Mouse (Mus musculus) lung, embryonic 14.5 days (tissue): ENCODE measurements around the gene Tma7. TPM values are rescaled to one million over a fixed set of nuclear protein-coding genes. Genes with fewer than 3 reads are reported as not detected.

ENCODE experiments used
- ATAC-seq: fragments of 200-750 bp; cut with Nextera tagmentation; 2 replicates; pipeline ENCODE4 v1.8.0; 2017; ENCODE audit warnings: mild to moderate bottlenecking, moderate TSS enrichment, moderate library complexity; ENCODE audit not compliant: insufficient read depth
- DNase-seq: peaks from one replicate; pipeline ENCODE4 v3.0.0-alpha.2; 2015
- H3K27ac ChIP-seq: fragments of 300-500 bp; sonication (generic); 2 replicates; pipeline ENCODE4 v1.5.1; 2014; ENCODE audit warnings: low read depth, mild to moderate bottlenecking, moderate library complexity
- H3K27me3 ChIP-seq: fragments of 300-500 bp; sonication (generic); 2 replicates; pipeline ENCODE4 v1.6.1; 2014; ENCODE audit warnings: low read length, control low read depth; ENCODE audit not compliant: insufficient read depth
- H3K36me3 ChIP-seq: fragments of 300-500 bp; sonication (generic); 2 replicates; pipeline ENCODE4 v1.6.1; 2014; ENCODE audit warnings: control low read depth; ENCODE audit not compliant: insufficient read depth
- H3K4me1 ChIP-seq: fragments of 300-500 bp; sonication (generic); 2 replicates; pipeline ENCODE4 v1.6.1; 2014; ENCODE audit warnings: antibody characterized with exemption, control low read depth; ENCODE audit not compliant: insufficient read depth
- H3K4me2 ChIP-seq: fragments of 300-500 bp; sonication (generic); 2 replicates; pipeline ENCODE4 v1.6.1; 2014; ENCODE audit warnings: mild to moderate bottlenecking
- H3K4me3 ChIP-seq: fragments of 300-500 bp; sonication (generic); 2 replicates; pipeline ENCODE4 v1.5.1; 2014; ENCODE audit warnings: low read depth, low read length
- H3K9ac ChIP-seq: fragments of 300-500 bp; sonication (generic); 2 replicates; pipeline ENCODE4 v1.6.1; 2014
- H3K9me3 ChIP-seq: fragments of 300-500 bp; sonication (generic); 2 replicates; pipeline ENCODE4 v1.6.1; 2016; ENCODE audit warnings: low read depth, low read length, control low read depth
- CTCF ChIP-seq: IDR thresholded peaks from 2 replicates; pipeline ENCODE4 v1.5.1; 2016; ENCODE audit warnings: antibody characterized with exemption, low read depth
- WGBS: fragments of 180-500 bp; shearing (Covaris S2); extraction: QIAGEN DNeasy Blood & Tissue Kit; methylation state at CpG from one replicate; pipeline ENCODE4 v1.1.7; 2014; 5-methylcytosine and 5-hydroxymethylcytosine counted together
- polyA plus RNA-seq: library from polyadenylated mRNA; unstranded; fragments of >200 nt; fragmentation: Nextera tagmentation; extraction: Ambion mirVana; gene quantifications from 2 replicates; pipeline ENCODE4 v1.2.1, GENCODE M21; 2014

The Tma7 gene
- polyA plus RNA-seq, 1 experiment from 2014 or later: 599 TPM

DNA sequence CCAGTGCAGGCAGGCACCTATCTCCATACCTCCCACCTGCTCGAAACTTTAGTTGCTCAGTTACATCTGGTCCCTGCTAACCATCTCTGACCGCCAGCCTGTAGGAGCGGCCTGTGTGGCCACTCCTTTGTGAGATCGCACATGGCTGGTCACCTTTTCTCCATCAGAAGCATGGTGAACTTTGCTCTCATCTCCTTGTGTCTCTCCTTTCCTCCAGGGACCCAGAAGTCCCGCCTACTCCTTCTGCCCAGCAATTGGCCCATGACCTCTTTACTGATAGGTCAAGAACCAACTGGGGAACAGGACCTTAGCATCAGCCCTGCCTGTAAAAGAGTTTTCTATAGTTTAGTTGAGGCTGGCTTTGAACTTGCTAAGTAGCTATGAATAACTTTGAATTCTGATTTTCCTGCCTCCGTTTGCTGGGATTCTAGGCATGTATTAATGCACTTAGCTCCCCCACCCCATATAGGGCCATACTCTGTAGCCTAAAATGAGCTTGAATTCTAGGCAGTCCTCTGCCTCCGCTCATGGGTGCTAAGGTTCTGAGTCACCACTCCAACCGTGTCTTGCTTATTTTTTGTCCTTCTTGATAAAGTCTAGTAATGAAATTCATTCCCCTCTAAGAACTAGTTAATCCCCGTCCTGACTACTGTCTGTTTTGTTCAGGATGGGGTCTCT is 32.3 kb downstream of the Tma7 start:
- no peak for TF ChIP-seq CTCF
- no peaks in the 10 kb centered on the region for H3K27me3 ChIP-seq
- no peak overlapping the region for H3K4me3 ChIP-seq
- H3K4me2 ChIP-seq: no peak overlapping the region
- ATAC-seq: no peak
- no peak for DNase-seq
- H3K4me1 ChIP-seq: 0 out of 2 replicates have a peak, but pooled peaks cover 4% of the 10 kb centered on the region
- no peaks in the 10 kb centered on the region for H3K9me3 ChIP-seq
- no peak overlapping the region for H3K9ac ChIP-seq
- peaks cover 5% of the 10 kb centered on the region; the same call in 1 of the 2 replicates for H3K36me3 ChIP-seq
- no peak overlapping the region for H3K27ac ChIP-seq
- 77% methylated on average over 9 of the region's 9 CpGs for WGBS

DNA sequence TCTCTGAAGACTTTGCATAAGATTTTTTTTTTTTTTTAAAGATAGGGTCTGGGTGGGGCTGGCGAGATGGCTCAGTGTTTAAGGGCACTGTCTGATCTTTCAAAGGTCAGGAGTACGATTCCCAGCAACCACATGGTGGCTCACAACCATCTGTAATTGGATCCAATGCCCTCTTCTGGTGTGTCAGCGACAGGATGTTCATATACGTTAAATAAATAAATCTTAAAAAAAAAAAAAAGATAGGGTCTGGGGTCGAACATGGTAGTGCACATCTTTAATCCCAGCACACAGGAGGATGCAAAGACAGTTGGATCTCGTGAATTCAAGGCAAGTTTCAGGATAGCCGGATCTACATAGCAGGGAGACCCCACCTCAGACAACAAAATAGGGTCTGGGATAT is 33.1 kb downstream of the Tma7 start:
- Histone ChIP-seq H3K9ac (no peak overlapping the region), H3K27me3 (no peaks in the 10 kb centered on the region), H3K9me3 (no peaks in the 10 kb centered on the region), H3K4me1 (no peaks in the 10 kb centered on the region), H3K4me2 (no peak overlapping the region), H3K36me3 (peaks cover 5% of the 10 kb centered on the region; the same call in 1 of the 2 replicates), H3K4me3 (no peak overlapping the region), H3K27ac (no peak overlapping the region)
- no peak for ATAC-seq
- TF ChIP-seq CTCF: no peak
- 60% methylated on average over 7 of the region's 7 CpGs for WGBS
- no peak for DNase-seq

DNA sequence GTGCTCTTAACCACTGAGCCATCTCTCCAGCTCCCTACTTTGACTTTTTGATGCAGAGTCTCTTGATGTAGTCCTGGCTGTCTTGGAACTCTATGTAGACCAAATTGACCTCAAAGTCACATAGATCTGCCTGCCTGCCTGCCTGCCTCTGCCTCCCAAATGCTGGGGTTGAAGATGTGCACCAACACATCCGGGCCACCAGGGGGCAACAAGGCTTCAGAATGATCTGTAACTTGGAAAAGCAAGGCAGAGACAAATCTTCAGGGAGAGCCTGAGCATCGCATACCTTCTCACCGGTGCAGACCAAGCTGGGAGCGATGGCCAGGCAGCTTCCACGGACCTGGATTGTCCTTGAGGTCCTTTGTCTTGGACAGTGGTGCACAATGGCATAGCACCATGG is 36.1 kb downstream of the Tma7 start:
- no peak overlapping the region for H3K4me3 ChIP-seq
- no peak overlapping the region for H3K27ac ChIP-seq
- ATAC-seq (no peak), DNase-seq (peak; percentile 65)
- H3K4me1 ChIP-seq: 0 out of 2 replicates have a peak, but pooled peaks cover 2% of the 10 kb centered on the region
- no peaks in the 10 kb centered on the region for H3K27me3 ChIP-seq
- no peak overlapping the region for H3K4me2 ChIP-seq
- WGBS: 33% methylated on average over 5 of the region's 5 CpGs
- TF ChIP-seq CTCF: peak; percentile 80
- H3K9me3 ChIP-seq: no peaks in the 10 kb centered on the region
- no peak overlapping the region for H3K9ac ChIP-seq
- H3K36me3 ChIP-seq: peaks cover 3% of the 10 kb centered on the region; the same call in 1 of the 2 replicates

DNA sequence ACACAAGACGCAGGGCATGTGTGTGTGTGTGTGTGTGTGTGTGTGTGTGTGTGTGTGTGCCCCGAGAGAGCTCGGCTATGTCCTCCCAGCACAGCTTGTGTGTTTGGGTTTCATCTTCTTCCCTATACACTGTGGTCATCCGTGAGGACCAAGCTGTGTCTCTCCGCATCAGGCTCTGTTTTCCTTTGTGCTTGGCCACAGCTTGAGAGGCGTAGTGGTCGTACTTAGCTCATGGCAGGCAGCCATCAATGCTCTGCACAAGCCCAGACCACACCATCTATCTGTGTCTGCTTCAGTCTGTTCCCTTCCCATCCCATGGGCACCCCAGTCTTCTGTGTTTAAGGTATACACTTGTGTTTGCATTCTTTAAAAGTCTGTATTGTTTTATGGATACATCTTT is 41.0 kb downstream of the Tma7 start:
- no peak for TF ChIP-seq CTCF
- H3K9ac ChIP-seq: peak overlapping the region; percentile 16
- H3K27ac ChIP-seq: no peak overlapping the region
- no peaks in the 10 kb centered on the region for H3K27me3 ChIP-seq
- peak overlapping the region; percentile 27 for H3K4me2 ChIP-seq
- H3K36me3 ChIP-seq: no peaks in the 10 kb centered on the region
- H3K9me3 ChIP-seq: no peaks in the 10 kb centered on the region
- H3K4me3 ChIP-seq: no peak overlapping the region
- DNase-seq: no peak
- WGBS: 39% methylated on average over 7 of the region's 7 CpGs
- no peak for ATAC-seq
- H3K4me1 ChIP-seq: peaks cover 9% of the 10 kb centered on the region; the same call in 1 of the 2 replicates

DNA sequence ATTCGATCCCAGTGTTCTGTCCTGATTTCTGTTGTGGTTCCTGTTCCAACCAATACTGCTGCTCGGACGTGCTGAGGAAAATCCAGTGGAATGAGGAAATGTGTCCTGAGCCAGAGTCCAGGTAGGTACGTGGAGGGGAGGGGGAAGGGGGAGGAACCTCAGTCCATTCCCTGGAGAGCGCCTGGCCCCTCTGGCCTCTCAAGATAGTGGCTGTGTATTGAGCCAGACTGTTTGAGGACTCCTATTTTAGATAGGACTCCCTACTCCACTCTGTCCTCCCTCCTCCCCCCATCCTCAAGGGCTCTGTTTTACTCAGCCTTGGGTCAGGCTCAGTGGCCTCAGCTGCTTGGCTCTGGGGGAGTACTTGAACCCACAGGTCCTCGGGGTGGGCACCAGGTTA is 41.5 kb downstream of the Tma7 start:
- Histone ChIP-seq H3K36me3 (no peaks in the 10 kb centered on the region), H3K9ac (peak overlapping the region; percentile 16), H3K4me1 (peaks cover 9% of the 10 kb centered on the region; the same call in 1 of the 2 replicates), H3K4me2 (peak overlapping the region; percentile 27), H3K9me3 (no peaks in the 10 kb centered on the region), H3K27me3 (no peaks in the 10 kb centered on the region), H3K27ac (no peak overlapping the region), H3K4me3 (no peak overlapping the region)
- ATAC-seq: 0 out of 2 replicates have a peak, but pooled peaks have one; percentile 16
- no peak for TF ChIP-seq CTCF
- peak; percentile 14 for DNase-seq
- WGBS: 55% methylated on average over 6 of the region's 6 CpGs

DNA sequence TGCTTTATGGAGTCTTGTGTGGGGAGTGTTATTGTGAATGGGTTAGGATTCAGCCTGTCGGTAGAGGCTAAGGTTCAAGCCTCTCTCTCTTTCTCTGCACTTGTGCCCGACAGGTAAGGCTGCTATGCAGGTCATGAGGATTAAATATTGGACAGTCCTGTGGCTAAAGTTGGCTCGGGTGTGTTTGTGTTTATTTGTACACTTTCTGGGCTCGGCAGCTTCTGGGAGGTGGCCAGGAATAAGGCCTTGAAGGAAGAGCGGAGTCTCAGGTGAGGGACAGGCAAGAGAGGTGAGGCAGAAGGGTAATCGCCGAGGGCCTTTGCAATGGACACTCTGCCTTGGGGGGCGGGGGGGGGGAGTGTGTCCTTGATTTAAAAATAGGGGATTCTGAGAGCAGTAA is 42.2 kb downstream of the Tma7 start:
- no peaks in the 10 kb centered on the region for H3K9me3 ChIP-seq
- H3K4me3 ChIP-seq: no peak overlapping the region
- ATAC-seq (no peak), DNase-seq (no peak)
- 63% methylated on average over 8 of the region's 8 CpGs for WGBS
- no peaks in the 10 kb centered on the region for H3K36me3 ChIP-seq
- H3K27ac ChIP-seq: no peak overlapping the region
- TF ChIP-seq CTCF: no peak
- H3K4me1 ChIP-seq: peaks cover 9% of the 10 kb centered on the region; the same call in 1 of the 2 replicates
- no peak overlapping the region; the same call in 1 of the 2 replicates for H3K4me2 ChIP-seq
- H3K27me3 ChIP-seq: no peaks in the 10 kb centered on the region
- no peak overlapping the region for H3K9ac ChIP-seq

DNA sequence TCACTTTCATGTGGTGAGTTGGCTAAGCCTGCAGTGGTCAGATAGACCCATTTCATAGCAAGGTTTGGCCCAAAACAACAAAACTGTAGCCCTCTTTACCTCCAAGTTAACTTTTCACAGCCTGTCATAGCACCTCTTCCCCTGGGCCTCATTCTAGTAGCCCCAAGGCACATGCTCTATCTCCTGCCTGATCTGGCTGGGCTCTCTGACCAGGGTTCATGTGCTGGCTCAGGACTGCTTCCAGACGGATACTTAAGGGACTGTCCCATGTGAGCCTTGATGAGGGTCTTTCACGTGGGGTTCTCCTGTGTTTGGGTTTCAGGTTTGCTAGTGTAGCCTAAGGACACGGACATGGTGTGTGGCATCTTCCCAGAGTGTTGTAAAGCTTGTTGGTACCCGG is 42.7 kb downstream of the Tma7 start:
- no peaks in the 10 kb centered on the region for H3K27me3 ChIP-seq
- peaks cover 9% of the 10 kb centered on the region; the same call in 1 of the 2 replicates for H3K4me1 ChIP-seq
- H3K36me3 ChIP-seq: no peaks in the 10 kb centered on the region
- no peak overlapping the region for H3K4me3 ChIP-seq
- TF ChIP-seq CTCF: no peak
- peak overlapping the region; percentile 85 for H3K4me2 ChIP-seq
- H3K27ac ChIP-seq: no peak overlapping the region
- ATAC-seq: no peak
- no peak overlapping the region for H3K9ac ChIP-seq
- DNase-seq: no peak
- H3K9me3 ChIP-seq: no peaks in the 10 kb centered on the region
- 66% methylated on average over 4 of the region's 4 CpGs for WGBS
